Mouse (Mus musculus) midbrain, embryonic 12.5 days (tissue): ENCODE data around the gene Ptrh2. TPM values are rescaled to one million over a fixed set of nuclear protein-coding genes. Genes with fewer than 3 reads are reported as not detected.

Source experiments
- ATAC-seq: fragments of 200-750 bp; cut with Nextera tagmentation; 2 replicates; pipeline ENCODE4 v1.8.0; 2017; ENCODE audit warnings: low read depth, moderate TSS enrichment, moderate library complexity; ENCODE audit not compliant: low FRiP score
- H3K27ac ChIP-seq: fragments of 300-500 bp; sonication (generic); replicated peaks from 2 replicates; pipeline ENCODE4 v1.5.1; 2016; ENCODE audit warnings: mild to moderate bottlenecking
- H3K27me3 ChIP-seq: fragments of 300-500 bp; sonication (generic); 2 replicates; pipeline ENCODE4 v1.6.1; 2016; ENCODE audit warnings: mild to moderate bottlenecking
- H3K36me3 ChIP-seq: fragments of 300-500 bp; sonication (generic); 2 replicates; pipeline ENCODE4 v1.6.1; 2016
- H3K4me1 ChIP-seq: fragments of 300-500 bp; sonication (generic); 2 replicates; pipeline ENCODE4 v1.6.1; 2016
- H3K4me2 ChIP-seq: fragments of 300-500 bp; sonication (generic); replicated peaks from 2 replicates; pipeline ENCODE4 v1.6.1; 2016; ENCODE audit warnings: mild to moderate bottlenecking, moderate library complexity
- H3K4me3 ChIP-seq: fragments of 300-500 bp; sonication (generic); 2 replicates; pipeline ENCODE4 v1.5.1; 2016; ENCODE audit warnings: mild to moderate bottlenecking
- H3K9ac ChIP-seq: fragments of 300-500 bp; sonication (generic); replicated peaks from 2 replicates; pipeline ENCODE4 v1.6.1; 2016; ENCODE audit warnings: mild to moderate bottlenecking, moderate library complexity
- H3K9me3 ChIP-seq: fragments of 300-500 bp; sonication (generic); 2 replicates; pipeline ENCODE4 v1.6.1; 2016; ENCODE audit warnings: mild to moderate bottlenecking
- WGBS: fragments of 180-500 bp; shearing (Covaris S2); methylation state at CpG from one replicate; pipeline ENCODE4 v1.1.7; 2016; 5-methylcytosine and 5-hydroxymethylcytosine counted together
- polyA plus RNA-seq: library from polyadenylated mRNA; unstranded; fragments of >200 nt; fragmentation: Nextera tagmentation; extraction: Ambion mirVana; gene quantifications from 2 replicates; pipeline ENCODE4 v1.2.1, GENCODE M21; 2016

Ptrh2 gene
- polyA plus RNA-seq, 1 experiment from 2014 or later = 36.8 TPM

- 95% methylated on average over 4 of the region's 4 CpGs for WGBS
- peaks cover 3% of the 10 kb centered on the region; the same call in 1 of the 2 replicates for H3K36me3 ChIP-seq
- ATAC-seq = no peak
- no peaks in the 10 kb centered on the region for H3K4me1 ChIP-seq
- H3K4me3 ChIP-seq = no peak overlapping the region
- H3K9ac ChIP-seq = no peak overlapping the region
- no peaks in the 10 kb centered on the region for H3K27me3 ChIP-seq
- H3K4me2 ChIP-seq = no peak overlapping the region
- no peak overlapping the region for H3K27ac ChIP-seq
- no peaks in the 10 kb centered on the region for H3K9me3 ChIP-seq
These were observed 8.3 kb upstream of the Ptrh2 start for GRCm38 (mm10) chr11:86675520-86675919.

DNA sequence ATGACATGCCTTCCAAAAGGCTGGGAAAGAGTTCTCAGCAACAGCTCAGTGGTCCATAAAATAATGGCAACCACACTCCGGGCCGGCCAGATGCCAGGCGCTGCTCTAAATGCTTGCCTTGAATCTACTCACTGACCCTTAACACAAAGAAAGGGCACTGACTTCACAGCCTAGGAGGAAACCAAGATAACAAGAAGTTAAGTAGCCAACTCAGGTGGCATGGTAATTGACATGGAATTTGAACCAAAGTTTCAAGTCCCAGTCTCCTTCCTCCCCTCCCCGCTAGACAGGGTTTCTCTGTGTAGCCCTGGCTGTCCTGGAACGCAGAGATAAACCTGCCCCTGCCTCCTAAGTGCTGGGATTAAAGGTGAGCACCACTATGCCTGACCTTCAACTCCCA is 4.8 kb upstream of the Ptrh2 start:
- no peak for ATAC-seq
- Histone ChIP-seq H3K4me2 (no peak overlapping the region), H3K4me3 (no peak overlapping the region), H3K27me3 (no peaks in the 10 kb centered on the region), H3K36me3 (peaks cover 3% of the 10 kb centered on the region; the same call in 1 of the 2 replicates), H3K9ac (no peak overlapping the region), H3K9me3 (no peaks in the 10 kb centered on the region), H3K4me1 (peaks cover 15% of the 10 kb centered on the region), H3K27ac (no peak overlapping the region)
- WGBS = 46% methylated on average over 5 of the region's 5 CpGs

- no peak for ATAC-seq
- no peak overlapping the region for H3K4me2 ChIP-seq
- peaks cover 26% of the 10 kb centered on the region for H3K4me1 ChIP-seq
- H3K9ac ChIP-seq = no peak overlapping the region
- H3K27ac ChIP-seq = no peak overlapping the region
- peaks cover 3% of the 10 kb centered on the region; the same call in 1 of the 2 replicates for H3K36me3 ChIP-seq
- H3K27me3 ChIP-seq = no peaks in the 10 kb centered on the region
- WGBS = 93% methylated on average over 3 of the region's 3 CpGs
- no peak overlapping the region for H3K4me3 ChIP-seq
- H3K9me3 ChIP-seq = no peaks in the 10 kb centered on the region
These were observed 3.1 kb upstream of the Ptrh2 start for GRCm38 (mm10) chr11:86680729-86681128.

DNA sequence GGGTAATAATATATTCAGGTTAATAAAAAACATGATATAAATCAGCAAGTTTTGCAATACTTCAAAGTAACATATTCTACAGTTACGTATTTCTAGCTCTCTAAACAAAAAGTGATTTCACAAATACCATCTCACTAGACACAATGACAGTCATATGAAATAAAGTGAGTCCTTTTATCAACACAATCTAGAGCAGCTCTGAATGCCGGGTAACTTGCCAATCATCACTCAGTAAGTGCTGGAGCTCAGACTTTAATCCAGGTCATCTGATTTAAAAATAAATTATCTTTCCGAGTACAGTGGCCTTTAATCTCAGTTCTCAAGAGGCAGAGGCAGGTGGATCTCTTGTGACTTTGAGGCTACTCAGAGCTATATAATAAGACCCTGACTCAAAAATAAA is 2.4 kb upstream of the Ptrh2 start:
- no peak overlapping the region for H3K4me3 ChIP-seq
- H3K27ac ChIP-seq = no peak overlapping the region
- WGBS = 89% methylated on average over 3 of the region's 3 CpGs
- H3K27me3 ChIP-seq = no peaks in the 10 kb centered on the region
- peaks cover 31% of the 10 kb centered on the region for H3K4me1 ChIP-seq
- H3K4me2 ChIP-seq = no peak overlapping the region
- H3K36me3 ChIP-seq = peaks cover 3% of the 10 kb centered on the region; the same call in 1 of the 2 replicates
- H3K9ac ChIP-seq = no peak overlapping the region
- H3K9me3 ChIP-seq = no peaks in the 10 kb centered on the region
- no peak for ATAC-seq

DNA sequence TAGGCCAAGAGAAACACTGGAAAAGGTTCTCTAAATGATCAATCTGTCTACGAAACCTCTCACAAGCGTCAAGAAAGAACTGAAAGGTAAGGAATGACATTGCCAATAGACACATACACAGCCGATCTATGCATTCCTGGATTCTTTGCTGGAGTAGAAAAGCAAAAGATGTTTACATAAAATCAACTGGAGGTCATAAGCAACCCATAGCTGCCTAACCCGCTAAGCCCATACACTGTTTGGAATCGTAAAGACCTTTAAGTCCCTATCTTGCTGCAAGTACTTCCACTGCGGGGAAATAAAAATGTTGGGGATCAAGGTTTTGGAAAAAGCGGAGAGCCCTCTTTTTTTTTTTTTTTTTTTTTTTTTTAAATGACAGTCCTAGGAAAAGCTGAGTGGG is 924 bp upstream of the Ptrh2 start:
- 43% methylated on average over 7 of the region's 7 CpGs for WGBS
- Histone ChIP-seq H3K9ac (peak overlapping the region; percentile 89), H3K27ac (no peak overlapping the region), H3K36me3 (peaks cover 6% of the 10 kb centered on the region; the same call in 1 of the 2 replicates), H3K27me3 (no peaks in the 10 kb centered on the region), H3K4me2 (peak overlapping the region; percentile 81), H3K9me3 (no peaks in the 10 kb centered on the region), H3K4me3 (peak overlapping the region; percentile 90), H3K4me1 (peaks cover 34% of the 10 kb centered on the region)
- ATAC-seq = no peak

GRCm38 (mm10) chr11:86684126-86685012 is 584 bp downstream of the Ptrh2 start:
- H3K27me3 ChIP-seq = no peaks in the 10 kb centered on the region
- 9% methylated on average over 20 of the region's 20 CpGs for WGBS
- H3K36me3 ChIP-seq = peaks cover 13% of the 10 kb centered on the region
- peaks cover 34% of the 10 kb centered on the region for H3K4me1 ChIP-seq
- H3K4me2 ChIP-seq = peak overlapping the region; percentile 81
- 0 out of 2 replicates have a peak, but pooled peaks have one; percentile 19 for ATAC-seq
- H3K9ac ChIP-seq = peak overlapping the region; percentile 89
- peak overlapping the region; percentile 90 for H3K4me3 ChIP-seq
- H3K9me3 ChIP-seq = no peaks in the 10 kb centered on the region
- H3K27ac ChIP-seq = peak overlapping the region; percentile 84

GRCm38 (mm10) chr11:86685366-86685765 is 1.6 kb downstream of the Ptrh2 start:
- WGBS = 93% methylated on average over 1 of the region's 1 CpGs
- H3K9ac ChIP-seq = 0 out of 2 replicates have a peak overlapping the region, but pooled peaks have one; percentile 12
- peak overlapping the region; percentile 2; the same call in 1 of the 2 replicates for H3K4me3 ChIP-seq

DNA sequence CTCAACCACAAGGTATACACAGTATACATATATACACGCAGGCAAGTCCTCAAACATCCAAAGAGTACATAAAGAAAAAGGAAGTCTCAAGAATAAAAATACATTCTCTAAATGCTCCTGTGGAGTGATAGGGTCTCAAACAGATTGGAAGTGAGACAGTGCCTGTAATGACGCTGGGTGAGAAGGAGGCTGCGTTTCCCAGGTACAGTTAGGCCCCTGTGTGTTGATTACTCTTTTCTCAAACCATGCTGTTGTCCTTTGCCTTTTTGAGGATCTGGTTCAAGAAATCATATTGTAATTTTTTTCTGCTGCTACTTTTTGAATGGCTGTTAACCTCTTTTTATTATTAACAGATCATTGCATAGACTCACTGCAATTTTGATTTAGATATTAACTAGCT is 6.6 kb downstream of the Ptrh2 start:
- no peak overlapping the region for H3K27ac ChIP-seq
- peaks cover 67% of the 10 kb centered on the region for H3K36me3 ChIP-seq
- ATAC-seq = no peak
- H3K4me1 ChIP-seq = peaks cover 10% of the 10 kb centered on the region
- H3K27me3 ChIP-seq = no peaks in the 10 kb centered on the region
- no peaks in the 10 kb centered on the region for H3K9me3 ChIP-seq
- WGBS = 97% methylated on average over 3 of the region's 3 CpGs
- no peak overlapping the region for H3K4me2 ChIP-seq
- no peak overlapping the region for H3K9ac ChIP-seq
- no peak overlapping the region for H3K4me3 ChIP-seq

More at GRCm38 (mm10) chr11:86685366-86685765, 1.6 kb downstream of the Ptrh2 start:
- Histone ChIP-seq H3K27ac (no peak overlapping the region), H3K9me3 (no peaks in the 10 kb centered on the region), H3K4me1 (peaks cover 34% of the 10 kb centered on the region), H3K36me3 (peaks cover 23% of the 10 kb centered on the region), H3K27me3 (no peaks in the 10 kb centered on the region), H3K4me2 (peak overlapping the region; percentile 81)
- no peak for ATAC-seq

DNA sequence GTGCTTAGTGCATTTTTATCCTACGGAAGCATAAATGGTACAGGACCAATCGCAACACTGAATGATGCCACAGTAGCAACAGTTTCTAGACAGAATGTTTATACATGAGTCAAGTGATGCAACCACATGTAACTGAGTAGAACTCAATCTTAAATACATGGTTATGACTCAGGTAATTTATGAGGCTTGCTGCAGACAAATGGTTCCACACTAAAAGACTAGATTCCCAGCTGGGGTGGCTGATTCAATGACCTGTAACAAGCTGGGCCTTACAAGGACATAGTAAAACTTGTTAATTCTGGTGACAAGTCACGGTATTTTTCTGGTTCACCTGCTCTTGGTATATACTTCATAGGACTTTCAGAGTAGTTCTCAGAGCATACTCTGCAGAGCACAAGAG is 7.7 kb downstream of the Ptrh2 start:
- WGBS = 92% methylated on average over 3 of the region's 3 CpGs
- peaks cover 72% of the 10 kb centered on the region for H3K36me3 ChIP-seq
- no peak overlapping the region for H3K9ac ChIP-seq
- H3K27me3 ChIP-seq = no peaks in the 10 kb centered on the region
- no peak for ATAC-seq
- H3K4me2 ChIP-seq = no peak overlapping the region
- peaks cover 3% of the 10 kb centered on the region for H3K4me1 ChIP-seq
- no peaks in the 10 kb centered on the region for H3K9me3 ChIP-seq
- no peak overlapping the region for H3K4me3 ChIP-seq
- H3K27ac ChIP-seq = no peak overlapping the region

GRCm38 (mm10) chr11:86691956-86692355 is 8.2 kb downstream of the Ptrh2 start:
- no peaks in the 10 kb centered on the region for H3K27me3 ChIP-seq
- H3K27ac ChIP-seq = no peak overlapping the region
- peaks cover 76% of the 10 kb centered on the region for H3K36me3 ChIP-seq
- no peak overlapping the region for H3K4me2 ChIP-seq
- no peaks in the 10 kb centered on the region for H3K9me3 ChIP-seq
- WGBS = 97% methylated on average over 2 of the region's 2 CpGs
- no peak overlapping the region for H3K9ac ChIP-seq
- H3K4me1 ChIP-seq = peaks cover under 1% of the 10 kb centered on the region
- ATAC-seq = no peak
- no peak overlapping the region for H3K4me3 ChIP-seq

GRCm38 (mm10) chr11:86692546-86692945 is 8.8 kb downstream of the Ptrh2 start:
- 91% methylated on average over 2 of the region's 2 CpGs for WGBS
- Histone ChIP-seq H3K36me3 (peaks cover 78% of the 10 kb centered on the region), H3K27ac (no peak overlapping the region), H3K27me3 (no peaks in the 10 kb centered on the region), H3K9me3 (no peaks in the 10 kb centered on the region), H3K4me2 (no peak overlapping the region), H3K9ac (no peak overlapping the region), H3K4me3 (no peak overlapping the region), H3K4me1 (no peaks in the 10 kb centered on the region)
- no peak for ATAC-seq

DNA sequence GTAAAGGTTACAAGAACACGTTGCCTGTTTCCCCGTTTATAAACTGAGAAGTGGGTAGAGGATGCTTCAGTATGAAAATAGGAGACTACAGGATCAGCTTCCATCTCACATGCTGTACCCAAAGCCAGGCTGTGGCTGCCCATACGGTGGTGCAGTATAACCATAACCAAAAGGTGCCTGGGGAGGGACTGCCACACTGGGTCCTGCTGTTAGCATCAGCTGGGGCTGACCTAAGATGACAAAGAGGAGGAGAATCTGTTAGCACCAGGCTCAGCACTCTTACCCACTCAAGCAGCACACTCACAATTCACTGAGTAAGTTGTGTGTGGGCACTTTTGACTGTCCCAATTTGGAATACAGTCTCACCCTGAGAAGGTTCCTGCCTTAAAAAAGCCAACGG is 11.7 kb downstream of the Ptrh2 start:
- WGBS = 80% methylated on average over 4 of the region's 4 CpGs
- Histone ChIP-seq H3K9me3 (no peaks in the 10 kb centered on the region), H3K27ac (no peak overlapping the region)

More for the DNA sequence above, 11.7 kb downstream of the Ptrh2 start:
- no peak for ATAC-seq
- H3K9ac ChIP-seq = no peak overlapping the region
- H3K4me2 ChIP-seq = no peak overlapping the region
- no peaks in the 10 kb centered on the region for H3K27me3 ChIP-seq
- H3K36me3 ChIP-seq = peaks cover 69% of the 10 kb centered on the region
- no peaks in the 10 kb centered on the region for H3K4me1 ChIP-seq
- H3K4me3 ChIP-seq = no peak overlapping the region
